Mouse (Mus musculus) ES-Bruce4 (cell line): ENCODE measurements around the gene Tmem40.

Experiments
- CTCF ChIP-seq: IDR thresholded peaks from one replicate; pipeline ENCODE4 v1.8.1; 2011; ENCODE audit warnings: low read depth, low read length
- POLR2A ChIP-seq: IDR thresholded peaks from one replicate; pipeline ENCODE4 v1.8.1; 2011; ENCODE audit warnings: low read length; ENCODE audit not compliant: insufficient read depth

GRCm38 (mm10) chr6:115764179-115764578 is 2.0 kb upstream of the Tmem40 start:
- no peak for TF ChIP-seq CTCF
- no peak for TF ChIP-seq POLR2A
